In the genomic region with DNA sequence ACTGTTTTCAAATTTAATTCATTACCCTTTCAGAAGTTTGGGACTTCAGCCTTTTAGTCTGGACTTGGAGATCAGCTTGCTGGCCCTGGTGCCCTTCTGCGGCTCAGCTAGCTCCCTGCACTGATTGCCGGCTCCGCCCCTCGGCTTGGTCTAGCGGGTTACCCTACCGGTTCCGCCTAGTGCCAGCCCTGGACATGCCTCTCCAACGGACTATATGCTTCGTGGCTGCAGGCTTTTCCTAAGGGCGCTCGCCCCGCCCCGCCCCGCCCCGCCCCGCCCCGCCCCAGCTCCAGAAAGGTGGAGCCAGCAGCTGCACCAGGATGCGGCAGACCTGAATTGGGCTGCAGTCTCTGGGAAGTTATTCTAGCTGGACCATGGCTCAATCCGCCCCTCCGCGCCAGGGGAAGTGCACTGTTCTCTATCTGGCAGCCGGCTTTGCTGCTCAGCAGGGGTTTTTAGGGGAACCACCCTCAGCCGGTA, we compare ENCODE assay signal across 8 mouse cellular contexts. TPM values are rescaled to one million over a fixed set of nuclear protein-coding genes. Genes with fewer than 3 reads are reported as not detected.
A peak's percentile ranks its signal among the peaks of the same experiment; 100 is the strongest.
DNase-seq lines count a peak whose midpoint lies in the region; ATAC-seq lines count a peak whose summit lies in the region.

No protein-coding gene starts in this region.

- H3K4me3 ChIP-seq in hindbrain, embryonic 11.5 days (ENCODE audit: low read depth, low read length): peak overlapping the region; percentile 10
- H3K4me3 ChIP-seq in macrophage (ENCODE audit: inconsistent target): peak overlapping the region; percentile 36

- no peaks in the 10 kb centered on the region for H3K36me3 ChIP-seq in hindbrain, embryonic 11.5 days (ENCODE audit: control insufficient read depth, insufficient read depth, low read length)
- H3K36me3 ChIP-seq in macrophage (ENCODE audit: inconsistent target): no peaks in the 10 kb centered on the region

- WGBS in hindbrain, embryonic 11.5 days: under 1% methylated on average over 23 of the region's 23 CpGs
- 2% methylated on average over 22 of the region's 23 CpGs for WGBS in macrophage (ENCODE audit: missing documents)

- 0 out of 2 replicates have a peak overlapping the region, but pooled peaks have one; percentile 36 for H3K27ac ChIP-seq in hindbrain, embryonic 11.5 days (ENCODE audit: low read depth, low read length)
- H3K27ac ChIP-seq in macrophage: peak overlapping the region; percentile 49

- H3K79me2 ChIP-seq in macrophage (ENCODE audit: inconsistent target): no peaks in the 10 kb centered on the region; the same call in 1 of the 2 replicates

- peak overlapping the region; percentile 39 for H3K4me2 ChIP-seq in hindbrain, embryonic 11.5 days (replicated peaks; ENCODE audit: low read depth, low read length)

- no peaks in the 10 kb centered on the region for H3K27me3 ChIP-seq in hindbrain, embryonic 11.5 days (ENCODE audit: control insufficient read depth, insufficient read depth, low read length)

- 0 out of 2 replicates have a peak overlapping the region, but pooled peaks have one; percentile 50 for H3K9ac ChIP-seq in hindbrain, embryonic 11.5 days (ENCODE audit: low read depth, low read length)

- H3K9me3 ChIP-seq in hindbrain, embryonic 11.5 days (ENCODE audit: control insufficient read depth, low read length): no peaks in the 10 kb centered on the region

- H3K4me1 ChIP-seq in hindbrain, embryonic 11.5 days (replicated peaks; ENCODE audit: control insufficient read depth, insufficient read depth, low read length): no peaks in the 10 kb centered on the region

- peak; percentile 97 for DNase-seq in ZHBTc4 (ENCODE audit: low read depth, low spot score)
- DNase-seq in cerebellum, adult 9-11 months: peak; percentile 90
- DNase-seq in hindbrain, embryonic 11.5 days (ENCODE audit: low spot score): peak; percentile 75
- peak; percentile 45 to 64 for DNase-seq in layer of hippocampus, postnatal 36 days
- DNase-seq in right cerebral cortex, adult 18-20 months: peak; percentile 73
- DNase-seq in urinary bladder, postnatal 4 days (ENCODE audit: low spot score in 2 of 2): peak; percentile 81

- ATAC-seq in frontal cortex, adult (ENCODE audit: low TSS enrichment): peak; percentile 47
- peak; percentile 69 for ATAC-seq in hindbrain, embryonic 11.5 days (ENCODE audit: low FRiP score)

RNA-seq across cellular contexts. Expression of a gene that starts 4.7 kb away (rescaled TPM):
- polyA plus RNA-seq in hindbrain, embryonic 11.5 days (2014; fragmentation: Nextera tagmentation; extraction: Ambion mirVana): 140 and 147 TPM in 2 replicates
- total RNA-seq in layer of hippocampus, postnatal 36 days (2021): 10 to 100 TPM; 88.9 to 94.0 TPM
- 10 to 100 TPM in 23 of 26 experiments, 1 to 10 TPM in 3; 8.5 to 57.2 (median 22.6) TPM for total RNA-seq in macrophage (2018; cell fraction: chromatin; rRNA removed)
- 10 to 100 TPM; 34.1 to 49.7 (median 44.5) TPM for total RNA-seq in macrophage (2018; cell fraction: cytosol; rRNA removed)
- total RNA-seq in macrophage (2018; cell fraction: nucleus; rRNA removed): 10 to 100 TPM; 13.1 to 43.9 (median 26.5) TPM
- polyA plus RNA-seq in macrophage (2018): 41.8 to 72.5 TPM (median 42.9 TPM) in 3 replicates

RNA-seq across cellular contexts. Expression of a gene that starts 7.2 kb away (rescaled TPM):
- polyA plus RNA-seq in hindbrain, embryonic 11.5 days (2014; fragmentation: Nextera tagmentation; extraction: Ambion mirVana): 38.0 and 41.0 TPM in 2 replicates
- total RNA-seq in layer of hippocampus, postnatal 36 days (2021): 10 to 100 TPM; 72.5 to 73.2 TPM
- total RNA-seq in macrophage (2018; cell fraction: chromatin; rRNA removed): 10 to 100 TPM; 11.9 to 63.3 (median 41.1) TPM
- 10 to 100 TPM in 22 of 26 experiments, 1 to 10 TPM in 4; 6.0 to 20.4 (median 15.8) TPM for total RNA-seq in macrophage (2018; cell fraction: cytosol; rRNA removed)
- total RNA-seq in macrophage (2018; cell fraction: nucleus; rRNA removed): 10 to 100 TPM; 13.7 to 52.3 (median 28.3) TPM
- polyA plus RNA-seq in macrophage (2018): 10.4 to 17.2 TPM (median 11.7 TPM) in 3 replicates

RNA-seq across cellular contexts. Expression of a gene that starts 19.5 kb away (rescaled TPM):
- 2.7 and 3.0 TPM in 2 replicates for polyA plus RNA-seq in hindbrain, embryonic 11.5 days (2014; fragmentation: Nextera tagmentation; extraction: Ambion mirVana)
- total RNA-seq in layer of hippocampus, postnatal 36 days (2021): under 1 TPM; 0.55 to 0.63 TPM
- total RNA-seq in macrophage (2018; cell fraction: chromatin; rRNA removed): under 1 TPM in 6 of 26 experiments, not detected in 20; 0.20 to 0.45 (median 0.32) TPM
- under 1 TPM in 9 of 26 experiments, not detected in 17; under 0.01 to 0.19 (median 0.06) TPM for total RNA-seq in macrophage (2018; cell fraction: cytosol; rRNA removed)
- total RNA-seq in macrophage (2018; cell fraction: nucleus; rRNA removed): 1 to 10 TPM in 1 of 26 experiments, under 1 TPM in 2, not detected in 23; 0.24 to 5.2 (median 0.40) TPM
- 0.06 TPM in 1 of 3 replicates, not detected in the others for polyA plus RNA-seq in macrophage (2018)

RNA-seq across cellular contexts. Expression of a gene that starts 20.8 kb away (rescaled TPM):
- polyA plus RNA-seq in hindbrain, embryonic 11.5 days (2014; fragmentation: Nextera tagmentation; extraction: Ambion mirVana): 54.5 and 55.1 TPM in 2 replicates
- total RNA-seq in layer of hippocampus, postnatal 36 days (2021): 100 to 1,000 TPM; 113 to 134 TPM
- 100 to 1,000 TPM; 171 to 516 (median 386) TPM for total RNA-seq in macrophage (2018; cell fraction: chromatin; rRNA removed)
- 100 to 1,000 TPM in 6 of 26 experiments, 10 to 100 TPM in 20; 74.5 to 107 (median 92.7) TPM for total RNA-seq in macrophage (2018; cell fraction: cytosol; rRNA removed)
- total RNA-seq in macrophage (2018; cell fraction: nucleus; rRNA removed): 100 to 1,000 TPM; 149 to 349 (median 227) TPM
- polyA plus RNA-seq in macrophage (2018): 60.6 to 79.7 TPM (median 71.8 TPM) in 3 replicates

RNA-seq across cellular contexts. Expression of a gene that starts 53.9 kb away (rescaled TPM):
- polyA plus RNA-seq in hindbrain, embryonic 11.5 days (2014; fragmentation: Nextera tagmentation; extraction: Ambion mirVana): 19.5 and 20.2 TPM in 2 replicates
- total RNA-seq in layer of hippocampus, postnatal 36 days (2021): 10 to 100 TPM; 13.4 to 17.5 TPM
- total RNA-seq in macrophage (2018; cell fraction: chromatin; rRNA removed): 100 to 1,000 TPM in 4 of 26 experiments, 10 to 100 TPM in 22; 35.6 to 131 (median 83.6) TPM
- 10 to 100 TPM in 25 of 26 experiments, 1 to 10 TPM in 1; 9.8 to 18.9 (median 13.5) TPM for total RNA-seq in macrophage (2018; cell fraction: cytosol; rRNA removed)
- total RNA-seq in macrophage (2018; cell fraction: nucleus; rRNA removed): 10 to 100 TPM; 17.9 to 54.6 (median 31.1) TPM
- 12.9 to 17.8 TPM (median 13.9 TPM) in 3 replicates for polyA plus RNA-seq in macrophage (2018)

Comparison
In these comparisons a context has a peak if more than half of its experiments do, and no peak if none do; other contexts are left out.
1. Peak in every context shown above with its lines: DNase-seq, ATAC-seq, H3K4me3 ChIP-seq and H3K27ac ChIP-seq.